Mouse (Mus musculus) embryonic facial prominence, embryonic 11.5 days (tissue): ENCODE results near the gene Dctn2. TPM values are rescaled to one million over a fixed set of nuclear protein-coding genes. Genes with fewer than 3 reads are reported as not detected.

Source experiments
- ATAC-seq: fragments of 200-750 bp; cut with Nextera tagmentation; replicated peaks from 2 replicates; pipeline ENCODE4 v1.8.0; 2017; ENCODE audit warnings: low read depth; ENCODE audit not compliant: insufficient number of reproducible peaks, low FRiP score, low TSS enrichment
- DNase-seq: peaks from one replicate; pipeline ENCODE4 v3.0.0-alpha.2; 2015; ENCODE audit warnings: low spot score
- H3K27ac ChIP-seq: fragments of 300-500 bp; sonication (generic); replicated peaks from 2 replicates; pipeline ENCODE4 v1.5.1; 2014; ENCODE audit warnings: mild to moderate bottlenecking, low read depth, low read length, control low read depth
- H3K27me3 ChIP-seq: fragments of 300-500 bp; sonication (generic); 2 replicates; pipeline ENCODE4 v1.6.1; 2014; ENCODE audit warnings: mild to moderate bottlenecking, low read length, moderate library complexity, mixed read lengths; ENCODE audit not compliant: control insufficient read depth, insufficient read depth
- H3K36me3 ChIP-seq: fragments of 300-500 bp; sonication (generic); replicated peaks from 2 replicates; pipeline ENCODE4 v1.6.1; 2014; ENCODE audit warnings: low read depth, mild to moderate bottlenecking, low read length, moderate library complexity, mixed read lengths; ENCODE audit not compliant: control insufficient read depth, insufficient read depth
- H3K4me1 ChIP-seq: fragments of 300-500 bp; sonication (generic); 2 replicates; pipeline ENCODE4 v1.6.1; 2014; ENCODE audit warnings: low read length, mixed read lengths; ENCODE audit not compliant: control insufficient read depth, insufficient read depth
- H3K4me2 ChIP-seq: fragments of 300-500 bp; sonication (generic); 2 replicates; pipeline ENCODE4 v1.6.1; 2014; ENCODE audit warnings: low read depth, mild to moderate bottlenecking, control low read depth, low read length, moderate library complexity
- H3K4me3 ChIP-seq: fragments of 300-500 bp; sonication (generic); 2 replicates; pipeline ENCODE4 v1.5.1; 2014; ENCODE audit warnings: low read depth, low read length, control low read depth
- H3K9ac ChIP-seq: fragments of 300-500 bp; sonication (generic); replicated peaks from 2 replicates; pipeline ENCODE4 v1.6.1; 2014; ENCODE audit warnings: mild to moderate bottlenecking, control low read depth, low read length
- H3K9me3 ChIP-seq: fragments of 300-500 bp; sonication (generic); replicated peaks from 2 replicates; pipeline ENCODE4 v1.6.1; 2016; ENCODE audit warnings: mild to moderate bottlenecking, low read length, inconsistent platforms, mixed read lengths; ENCODE audit not compliant: control insufficient read depth
- WGBS: fragments of 180-500 bp; shearing (Covaris S2); extraction: QIAGEN DNeasy Blood & Tissue Kit; methylation state at CpG from one replicate; pipeline ENCODE4 v1.1.7; 2014; 5-methylcytosine and 5-hydroxymethylcytosine counted together
- polyA plus RNA-seq: library from polyadenylated mRNA; unstranded; fragments of >200 nt; fragmentation: Nextera tagmentation; extraction: Ambion mirVana; gene quantifications from 2 replicates; pipeline ENCODE4 v1.2.1, GENCODE M21; 2014

Dctn2 gene
- polyA plus RNA-seq, 1 experiment from 2014 or later, result 162 TPM

- H3K27me3 ChIP-seq, result peaks cover 26% of the 10 kb centered on the region
- H3K9ac ChIP-seq, result no peak overlapping the region
- 83% methylated on average over 7 of the region's 7 CpGs for whole genome bisulfite sequencing
- no peak overlapping the region for H3K4me2 ChIP-seq
- no peaks in the 10 kb centered on the region for H3K9me3 ChIP-seq
- peaks cover 6% of the 10 kb centered on the region for H3K4me1 ChIP-seq
- no peak for DNase-seq
- no peaks in the 10 kb centered on the region; the same call in 1 of the 2 replicates for H3K36me3 ChIP-seq
- no peak overlapping the region for H3K4me3 ChIP-seq
- no peak for ATAC-seq
- H3K27ac ChIP-seq, result no peak overlapping the region
Measured at GRCm38 (mm10) chr10:127330212-127330611, 64.0 kb downstream of the Dctn2 start.

Other genes with a start within 250 kb of the Dctn2 start
- 88.0 and 88.5 TPM in 2 replicates for gene Tsfm, start 235.5 kb upstream of the Dctn2 start, polyA plus RNA-seq
- 42.7 and 44.8 TPM in 2 replicates for gene Mettl1, start 225.0 kb upstream of the Dctn2 start, polyA plus RNA-seq
- gene Eef1akmt3, start 224.9 kb upstream of the Dctn2 start, polyA plus RNA-seq, result 0.07 and 0.29 TPM in 2 replicates
- gene Cyp27b1, start 218.1 kb upstream of the Dctn2 start, polyA plus RNA-seq, result not detected in 2 replicates
- 1.5 and 1.8 TPM in 2 replicates for gene March9, start 206.2 kb upstream of the Dctn2 start, polyA plus RNA-seq
- 3,117 and 3,128 TPM in 2 replicates for gene Cdk4, start 202.8 kb upstream of the Dctn2 start, polyA plus RNA-seq
- gene Tspan31, start 196.1 kb upstream of the Dctn2 start, polyA plus RNA-seq, result 83.4 and 98.5 TPM in 2 replicates
- gene Agap2, start 191.1 kb upstream of the Dctn2 start, polyA plus RNA-seq, result 0.80 and 0.95 TPM in 2 replicates
- 29.5 and 29.9 TPM in 2 replicates for gene Os9, start 145.2 kb upstream of the Dctn2 start, polyA plus RNA-seq
- 4.9 and 5.2 TPM in 2 replicates for gene B4galnt1, start 101.1 kb upstream of the Dctn2 start, polyA plus RNA-seq
- 1.1 and 2.0 TPM in 2 replicates for gene Slc26a10, start 85.7 kb upstream of the Dctn2 start, polyA plus RNA-seq
- gene Arhgef25, start 76.3 kb upstream of the Dctn2 start, polyA plus RNA-seq, result 32.7 and 38.4 TPM in 2 replicates
- 93.8 and 108 TPM in 2 replicates for gene Dtx3, start 70.6 kb upstream of the Dctn2 start, polyA plus RNA-seq
- 14.7 and 17.8 TPM in 2 replicates for gene Pip4k2c, start 54.8 kb upstream of the Dctn2 start, polyA plus RNA-seq
- 10.4 and 12.2 TPM in 2 replicates for gene Kif5a, start 3.0 kb upstream of the Dctn2 start, polyA plus RNA-seq
- gene Mbd6, start 22.6 kb downstream of the Dctn2 start, polyA plus RNA-seq, result 9.8 and 11.6 TPM in 2 replicates
- 174 and 179 TPM in 2 replicates for gene Mars, start 45.4 kb downstream of the Dctn2 start, polyA plus RNA-seq
- gene Arhgap9, start 55.6 kb downstream of the Dctn2 start, polyA plus RNA-seq, result 1.8 and 2.7 TPM in 2 replicates
- gene Gli1, start 75.6 kb downstream of the Dctn2 start, polyA plus RNA-seq, result 7.1 and 9.6 TPM in 2 replicates
- not detected in 2 replicates for gene Inhbe, start 88.0 kb downstream of the Dctn2 start, polyA plus RNA-seq
- gene Inhbc, start 104.1 kb downstream of the Dctn2 start, polyA plus RNA-seq, result not detected in 2 replicates
- 30.9 and 36.1 TPM in 2 replicates for gene R3hdm2, start 114.0 kb downstream of the Dctn2 start, polyA plus RNA-seq
- gene Stac3, start 235.3 kb downstream of the Dctn2 start, polyA plus RNA-seq, result 0.49 TPM in 1 of 2 replicates, not detected in the other
- gene Ndufa4l2, start 248.6 kb downstream of the Dctn2 start, polyA plus RNA-seq, result 2.1 and 2.8 TPM in 2 replicates